Mouse (Mus musculus) cerebellum, adult 2 months (tissue): Measurements from ENCODE around the gene 9930104L06Rik. TPM values are rescaled to one million over a fixed set of nuclear protein-coding genes. Genes with fewer than 3 reads are reported as not detected.

Experiments
- DNase-seq, 2 experiments: peaks; one replicate each; pipeline ENCODE4 v3.0.0; 2021
- H3K27ac ChIP-seq: fragments of 200-500 bp; 2 replicates; pipeline ENCODE4 v1.5.1; 2012; ENCODE audit warnings: low read length, control low read depth, inconsistent platforms; ENCODE audit not compliant: insufficient read depth
- H3K27me3 ChIP-seq: fragments of 200-500 bp; 2 replicates; pipeline ENCODE4 v1.6.1; 2012; ENCODE audit warnings: inconsistent platforms, mild to moderate bottlenecking, low read length, moderate library complexity; ENCODE audit not compliant: control insufficient read depth, insufficient read depth
- H3K4me1 ChIP-seq: fragments of 200-500 bp; 2 replicates; pipeline ENCODE4 v1.6.1; 2011; ENCODE audit warnings: low read length; ENCODE audit not compliant: control insufficient read depth, insufficient read depth
- H3K4me3 ChIP-seq: fragments of 200-500 bp; replicated peaks from 2 replicates; pipeline ENCODE3; 2011; ENCODE audit warnings: mild to moderate bottlenecking, low read depth, low read length, control low read depth; ENCODE audit not compliant: insufficient read depth
- CTCF ChIP-seq: fragments of 200-500 bp; IDR thresholded peaks from 2 replicates; pipeline ENCODE4 v1.5.1; 2011; ENCODE audit warnings: low read depth, mild to moderate bottlenecking, control low read depth, low read length, moderate library complexity, borderline replicate concordance; ENCODE audit not compliant: insufficient read depth
- POLR2A ChIP-seq: fragments of 200-500 bp; IDR thresholded peaks from 2 replicates; pipeline ENCODE4 v1.6.1; 2011; ENCODE audit warnings: low read length, control low read depth, borderline replicate concordance; ENCODE audit not compliant: insufficient read depth
- WGBS: fragments of 180-500 bp; shearing (Covaris S2); methylation state at CpG from one replicate; pipeline ENCODE4 v1.1.7; 2018; 5-methylcytosine and 5-hydroxymethylcytosine counted together
- polyA plus RNA-seq: library from polyadenylated mRNA; depleted of rRNA; stranded (reverse); fragments of >200 nt; gene quantifications from 2 replicates; pipeline ENCODE4 v1.2.3, GENCODE M21; 2012; rRNA removed

The 9930104L06Rik gene
- polyA plus RNA-seq, 1 experiment = 24.0 TPM

DNA sequence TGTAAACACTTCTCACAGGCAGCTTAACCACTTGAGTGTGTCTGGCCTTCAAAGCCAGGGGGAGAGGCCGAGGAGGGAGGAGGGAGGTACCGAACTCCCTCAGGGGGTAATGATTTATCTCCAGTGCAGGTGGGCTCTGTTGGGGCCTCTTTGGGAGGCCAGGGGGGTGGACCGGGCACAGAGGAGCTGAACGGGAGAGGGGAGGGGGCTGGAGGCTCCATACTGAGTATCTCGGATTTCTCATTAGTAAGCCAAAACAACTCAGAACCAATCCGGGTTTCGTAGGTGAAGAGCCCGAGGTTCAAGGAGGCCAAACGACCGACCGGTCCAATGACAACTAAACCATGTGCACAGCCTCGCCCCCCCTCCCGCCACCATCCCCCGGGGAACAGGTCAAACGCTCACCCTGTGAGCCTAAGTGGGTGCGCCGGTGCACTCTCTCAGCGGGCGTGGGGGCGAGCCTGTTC lies 53.0 kb downstream of the 9930104L06Rik start:
- H3K4me1 ChIP-seq = peaks cover 4% of the 10 kb centered on the region; the same call in 1 of the 2 replicates
- 12% methylated on average over 20 of the region's 20 CpGs for WGBS
- no peak for DNase-seq
- H3K27me3 ChIP-seq = peaks cover 10% of the 10 kb centered on the region; the same call in 1 of the 2 replicates
- no peak for TF ChIP-seq POLR2A
- TF ChIP-seq CTCF = no peak
- H3K27ac ChIP-seq = no peak overlapping the region
- H3K4me3 ChIP-seq = no peak overlapping the region

DNA sequence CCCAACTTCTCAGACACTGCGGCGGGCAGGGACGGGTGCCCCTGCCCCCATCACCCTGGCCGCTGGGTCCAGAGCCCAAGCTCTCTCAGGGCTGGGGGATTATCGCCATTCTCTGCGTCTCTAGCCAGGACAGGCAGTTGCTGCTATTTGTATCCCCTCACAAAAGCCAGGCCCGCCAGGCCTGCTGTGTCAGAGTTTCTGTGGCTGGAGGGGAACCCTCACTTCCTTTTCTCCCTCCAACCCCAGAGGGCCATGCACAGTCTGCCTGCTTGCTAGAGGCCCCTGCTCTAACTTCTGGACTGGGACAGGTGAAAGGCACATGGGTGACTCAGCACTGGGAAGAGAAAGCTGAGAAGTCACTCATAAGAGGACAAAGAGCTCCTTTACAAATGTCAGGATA lies 53.5 kb downstream of the 9930104L06Rik start:
- H3K4me3 ChIP-seq = no peak overlapping the region
- DNase-seq = no peak

More for the DNA sequence above, 53.5 kb downstream of the 9930104L06Rik start:
- Histone ChIP-seq H3K27me3 (peaks cover 10% of the 10 kb centered on the region; the same call in 1 of the 2 replicates), H3K4me1 (peaks cover 4% of the 10 kb centered on the region; the same call in 1 of the 2 replicates), H3K27ac (no peak overlapping the region)
- TF ChIP-seq POLR2A = no peak
- TF ChIP-seq CTCF = no peak
- 14% methylated on average over 7 of the region's 7 CpGs for WGBS

Other genes with a start within 250 kb of the 9930104L06Rik start
- gene Utp11, start 243.4 kb upstream of the 9930104L06Rik start, polyA plus RNA-seq = 19.2 and 19.4 TPM in 2 replicates
- 1.4 and 1.6 TPM in 2 replicates for gene Fhl3, start 236.3 kb upstream of the 9930104L06Rik start, polyA plus RNA-seq
- 40.5 and 45.2 TPM in 2 replicates for gene Sf3a3, start 222.3 kb upstream of the 9930104L06Rik start, polyA plus RNA-seq
- gene Inpp5b, start 195.2 kb upstream of the 9930104L06Rik start, polyA plus RNA-seq = 92.4 and 102 TPM in 2 replicates
- gene Mtf1, start 134.9 kb upstream of the 9930104L06Rik start, polyA plus RNA-seq = 14.9 and 17.0 TPM in 2 replicates
- gene Yrdc, start 86.4 kb upstream of the 9930104L06Rik start, polyA plus RNA-seq = 42.1 and 52.5 TPM in 2 replicates
- 85.5 and 85.8 TPM in 2 replicates for gene 1110065P20Rik, start 85.9 kb upstream of the 9930104L06Rik start, polyA plus RNA-seq
- gene Maneal, start 74.9 kb upstream of the 9930104L06Rik start, polyA plus RNA-seq = 71.9 and 72.6 TPM in 2 replicates
- gene Epha10, start 56.1 kb upstream of the 9930104L06Rik start, polyA plus RNA-seq = 22.3 and 29.4 TPM in 2 replicates
- 1.2 TPM in 2 replicates for gene Cdca8, start 2.3 kb downstream of the 9930104L06Rik start, polyA plus RNA-seq
- 0.72 and 0.93 TPM in 2 replicates for gene Rspo1, start 49.4 kb downstream of the 9930104L06Rik start, polyA plus RNA-seq
- gene Gnl2, start 79.5 kb downstream of the 9930104L06Rik start, polyA plus RNA-seq = 84.6 and 85.4 TPM in 2 replicates
- 1.1 and 1.8 TPM in 2 replicates for gene Dnali1, start 128.7 kb downstream of the 9930104L06Rik start, polyA plus RNA-seq
- gene Snip1, start 129.6 kb downstream of the 9930104L06Rik start, polyA plus RNA-seq = 13.5 and 14.5 TPM in 2 replicates
- 87.7 and 94.2 TPM in 2 replicates for gene Meaf6, start 148.1 kb downstream of the 9930104L06Rik start, polyA plus RNA-seq
- 1.2 and 1.3 TPM in 2 replicates for gene Zc3h12a, start 190.8 kb downstream of the 9930104L06Rik start, polyA plus RNA-seq